Mouse (Mus musculus) lung, embryonic 15.5 days (tissue): ENCODE results near the gene Msi2. TPM values are rescaled to one million over a fixed set of nuclear protein-coding genes. Genes with fewer than 3 reads are reported as not detected.

Experiments used
- ATAC-seq: fragments of 200-750 bp; cut with Nextera tagmentation; 2 replicates; pipeline ENCODE4 v1.8.0; 2017; ENCODE audit warnings: moderate number of reproducible peaks, borderline replicate concordance; ENCODE audit not compliant: low FRiP score, low TSS enrichment; ENCODE audit errors: extremely low read depth
- H3K27ac ChIP-seq: fragments of 300-500 bp; sonication (generic); 2 replicates; pipeline ENCODE4 v1.5.1; 2015; ENCODE audit warnings: moderate library complexity, mild to moderate bottlenecking, inconsistent platforms
- H3K27me3 ChIP-seq: fragments of 300-500 bp; sonication (generic); 2 replicates; pipeline ENCODE4 v1.6.1; 2015; ENCODE audit warnings: inconsistent platforms
- H3K36me3 ChIP-seq: fragments of 300-500 bp; sonication (generic); 2 replicates; pipeline ENCODE4 v1.6.1; 2015; ENCODE audit warnings: inconsistent platforms
- H3K4me1 ChIP-seq: fragments of 300-500 bp; sonication (generic); 2 replicates; pipeline ENCODE4 v1.6.1; 2015; ENCODE audit warnings: inconsistent platforms
- H3K4me2 ChIP-seq: fragments of 300-500 bp; sonication (generic); 2 replicates; pipeline ENCODE4 v1.6.1; 2015; ENCODE audit warnings: inconsistent platforms, mild to moderate bottlenecking, moderate library complexity
- H3K4me3 ChIP-seq: fragments of 300-500 bp; sonication (generic); 2 replicates; pipeline ENCODE4 v1.5.1; 2015; ENCODE audit warnings: mild to moderate bottlenecking, inconsistent platforms
- H3K9ac ChIP-seq: fragments of 300-500 bp; sonication (generic); 2 replicates; pipeline ENCODE4 v1.6.1; 2015; ENCODE audit warnings: inconsistent platforms
- H3K9me3 ChIP-seq: fragments of 300-500 bp; sonication (generic); 2 replicates; pipeline ENCODE4 v1.6.1; 2016; ENCODE audit warnings: inconsistent platforms
- WGBS: fragments of 180-500 bp; shearing (Covaris S2); methylation state at CpG from one replicate; pipeline ENCODE4 v1.1.7; 2015; 5-methylcytosine and 5-hydroxymethylcytosine counted together
- polyA plus RNA-seq: library from polyadenylated mRNA; unstranded; fragments of >200 nt; fragmentation: Nextera tagmentation; extraction: Ambion mirVana; gene quantifications from 2 replicates; pipeline ENCODE4 v1.2.1, GENCODE M21; 2015

Msi2 gene
- polyA plus RNA-seq, 1 experiment from 2014 or later = 13.8 TPM

DNA sequence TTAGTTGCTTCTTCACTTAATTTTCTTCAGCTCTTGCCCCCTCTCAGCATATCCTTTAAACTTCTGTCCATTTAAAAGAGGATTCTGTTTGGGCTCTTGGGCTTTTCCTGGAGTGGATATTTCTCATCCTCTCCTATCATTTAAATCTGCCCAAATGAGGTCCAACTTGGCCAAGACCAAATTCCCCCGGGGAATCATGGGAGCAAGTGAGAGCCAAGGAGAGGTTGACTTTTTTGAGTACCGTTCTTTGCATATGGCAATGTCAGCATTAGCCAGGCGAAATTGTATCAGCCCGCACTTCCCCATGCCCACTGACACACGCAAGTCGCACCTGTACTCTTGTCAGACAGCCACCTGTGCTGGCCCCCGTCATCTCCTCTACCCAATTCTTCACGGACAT is 386.6 kb downstream of the Msi2 start:
- Histone ChIP-seq H3K4me2 (no peak overlapping the region), H3K4me3 (no peak overlapping the region), H3K36me3 (no peaks in the 10 kb centered on the region), H3K27ac (no peak overlapping the region), H3K9me3 (no peaks in the 10 kb centered on the region), H3K4me1 (peaks cover 66% of the 10 kb centered on the region), H3K27me3 (no peaks in the 10 kb centered on the region), H3K9ac (no peak overlapping the region)
- 74% methylated on average over 8 of the region's 8 CpGs for WGBS
- no peak for ATAC-seq

DNA sequence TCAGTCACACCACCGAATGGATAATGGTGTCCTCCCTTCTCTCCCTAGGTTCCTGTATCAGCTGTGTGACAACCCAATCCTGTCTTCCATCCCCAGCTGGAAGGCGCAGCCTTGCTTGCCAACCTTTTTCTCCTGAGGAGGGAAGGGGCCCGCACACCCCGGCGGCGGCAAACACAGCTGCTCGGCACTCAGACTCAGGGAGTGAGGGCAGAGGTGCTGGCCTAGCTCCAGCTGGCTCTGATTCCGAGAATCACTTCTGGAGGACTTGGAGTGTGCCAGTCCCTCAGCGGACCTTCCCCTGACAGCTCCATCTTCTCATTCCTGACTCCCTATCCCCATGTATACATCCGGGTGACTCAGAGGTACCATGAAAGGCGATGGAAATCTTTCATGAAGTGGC is 387.5 kb downstream of the Msi2 start:
- no peak overlapping the region for H3K9ac ChIP-seq
- 0 out of 2 replicates have a peak overlapping the region, but pooled peaks have one; percentile 13 for H3K27ac ChIP-seq
- H3K4me2 ChIP-seq = peak overlapping the region; percentile 17; the same call in 1 of the 2 replicates
- peaks cover 64% of the 10 kb centered on the region for H3K4me1 ChIP-seq
- no peak overlapping the region for H3K4me3 ChIP-seq
- H3K36me3 ChIP-seq = no peaks in the 10 kb centered on the region
- H3K27me3 ChIP-seq = no peaks in the 10 kb centered on the region; the same call in 1 of the 2 replicates
- 8% methylated on average over 11 of the region's 11 CpGs for WGBS
- no peaks in the 10 kb centered on the region for H3K9me3 ChIP-seq
- ATAC-seq = peak; percentile 56

DNA sequence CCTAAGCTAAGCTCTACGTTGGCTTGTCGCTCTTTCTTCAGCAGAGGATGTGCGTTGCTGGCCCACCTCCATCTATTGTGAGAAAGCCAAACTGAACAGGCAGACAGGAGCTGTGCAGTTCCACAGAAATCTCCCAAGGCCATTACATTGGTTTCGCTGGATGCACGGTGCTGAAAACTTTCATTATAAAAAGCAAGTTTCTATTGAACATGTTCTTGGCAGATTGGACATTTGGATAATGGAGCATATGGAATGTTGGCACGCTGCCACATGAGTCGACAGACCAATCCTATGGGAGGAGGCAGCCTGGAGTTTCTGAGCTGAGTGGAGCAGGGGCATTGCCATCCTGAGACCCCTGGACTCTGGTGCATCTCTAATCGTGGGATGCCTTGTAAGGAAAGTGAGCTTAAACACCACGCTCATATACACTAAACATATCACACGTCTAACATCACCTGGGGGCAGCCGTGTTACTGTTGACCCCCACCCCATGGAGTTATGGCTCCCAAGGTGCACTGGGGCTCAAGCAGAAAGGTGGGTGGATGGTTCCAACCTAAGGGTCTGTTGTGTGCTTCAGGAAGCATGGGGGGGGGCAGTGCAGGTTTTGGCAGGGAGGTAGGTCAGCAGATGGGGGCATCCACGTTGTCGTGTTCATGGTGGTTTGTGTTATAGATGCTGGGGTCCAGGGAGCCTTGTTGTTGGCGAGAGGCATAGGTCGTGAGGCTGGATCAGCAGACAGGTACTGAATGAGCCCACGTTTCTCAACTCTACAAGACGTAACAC is 389.3 kb downstream of the Msi2 start:
- H3K4me3 ChIP-seq = no peak overlapping the region
- H3K27ac ChIP-seq = no peak overlapping the region
- no peaks in the 10 kb centered on the region; the same call in 1 of the 2 replicates for H3K27me3 ChIP-seq
- no peaks in the 10 kb centered on the region for H3K9me3 ChIP-seq
- no peak overlapping the region for H3K4me2 ChIP-seq
- peaks cover 48% of the 10 kb centered on the region for H3K4me1 ChIP-seq
- no peak for ATAC-seq
- WGBS = 64% methylated on average over 17 of the region's 17 CpGs
- H3K9ac ChIP-seq = no peak overlapping the region
- H3K36me3 ChIP-seq = no peaks in the 10 kb centered on the region

DNA sequence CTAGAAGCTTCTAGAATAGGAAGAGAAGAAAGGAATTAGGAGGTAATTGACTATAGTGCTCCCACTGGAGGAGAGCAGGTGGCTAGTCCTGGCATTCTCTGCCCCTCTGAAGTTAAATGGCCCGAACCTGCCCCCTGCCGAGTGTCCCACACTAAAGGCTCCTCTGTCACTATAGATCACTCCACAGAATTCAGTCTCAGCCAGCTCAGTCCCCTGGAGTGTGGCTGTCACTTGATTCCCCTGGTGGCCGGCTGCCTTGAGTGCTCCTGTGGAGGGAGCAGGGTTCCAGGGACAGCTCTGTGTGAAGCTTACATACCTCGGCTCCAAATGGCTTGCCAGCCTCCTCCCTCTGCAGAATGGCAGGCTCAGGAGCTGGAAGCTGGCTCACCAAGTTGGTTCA is 391.3 kb downstream of the Msi2 start:
- Histone ChIP-seq H3K27ac (no peak overlapping the region), H3K4me2 (no peak overlapping the region), H3K36me3 (no peaks in the 10 kb centered on the region), H3K27me3 (no peaks in the 10 kb centered on the region; the same call in 1 of the 2 replicates), H3K9ac (no peak overlapping the region), H3K4me1 (peaks cover 35% of the 10 kb centered on the region), H3K9me3 (no peaks in the 10 kb centered on the region), H3K4me3 (no peak overlapping the region)
- 15% methylated on average over 4 of the region's 4 CpGs for WGBS
- ATAC-seq = no peak

DNA sequence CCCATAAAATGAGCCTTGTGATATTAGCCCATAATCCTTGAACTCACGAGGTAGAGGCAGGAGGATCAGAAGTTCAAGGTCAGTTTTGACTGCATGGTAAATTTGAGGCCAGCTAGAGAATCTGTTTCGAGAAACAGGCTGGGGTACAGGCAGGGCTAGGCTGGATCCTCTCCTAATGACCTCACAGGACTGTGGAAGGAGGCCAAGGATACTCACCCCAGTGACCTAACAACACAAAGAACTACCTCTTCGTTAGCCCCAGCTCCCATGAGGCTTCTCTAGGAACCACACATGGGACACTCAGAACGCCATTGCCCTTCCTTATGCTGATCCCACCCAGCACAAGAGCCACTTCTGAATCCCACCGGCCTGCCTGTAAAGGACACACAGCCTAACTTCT is 399.5 kb downstream of the Msi2 start:
- H3K4me2 ChIP-seq = no peak overlapping the region

DNA sequence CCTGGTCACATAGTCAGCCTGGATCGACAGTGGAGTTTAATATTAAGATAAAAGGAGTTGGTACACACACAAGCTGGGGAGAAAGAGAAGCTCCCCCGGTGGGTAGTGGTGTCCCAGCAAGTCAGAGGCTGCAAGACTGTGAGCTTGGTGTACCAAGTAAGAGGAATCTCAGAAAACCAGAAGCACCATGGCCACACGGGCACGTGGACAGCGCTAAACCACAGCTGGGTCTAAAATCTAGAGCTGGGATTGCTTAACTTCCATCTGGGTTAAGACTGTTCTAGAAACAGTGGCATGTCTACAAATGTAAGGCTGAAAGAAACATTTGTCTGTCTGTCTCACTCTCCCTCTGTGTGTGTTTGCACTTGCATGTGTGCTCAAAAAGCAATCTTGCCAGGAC is 402.9 kb downstream of the Msi2 start:
- no peak overlapping the region for H3K4me3 ChIP-seq
- H3K9me3 ChIP-seq = no peaks in the 10 kb centered on the region
- no peak overlapping the region for H3K4me2 ChIP-seq
- H3K36me3 ChIP-seq = no peaks in the 10 kb centered on the region
- WGBS = 67% methylated on average over 5 of the region's 5 CpGs
- no peaks in the 10 kb centered on the region for H3K27me3 ChIP-seq
- no peak for ATAC-seq
- no peak overlapping the region for H3K9ac ChIP-seq
- H3K4me1 ChIP-seq = peaks cover 20% of the 10 kb centered on the region
- no peak overlapping the region for H3K27ac ChIP-seq

More for the DNA sequence above, 399.5 kb downstream of the Msi2 start:
- H3K4me1 ChIP-seq = peaks cover 12% of the 10 kb centered on the region
- no peaks in the 10 kb centered on the region for H3K9me3 ChIP-seq
- 58% methylated on average over 5 of the region's 5 CpGs for WGBS
- H3K9ac ChIP-seq = no peak overlapping the region
- ATAC-seq = no peak
- no peak overlapping the region for H3K4me3 ChIP-seq
- H3K27ac ChIP-seq = no peak overlapping the region
- H3K36me3 ChIP-seq = no peaks in the 10 kb centered on the region
- no peaks in the 10 kb centered on the region for H3K27me3 ChIP-seq

DNA sequence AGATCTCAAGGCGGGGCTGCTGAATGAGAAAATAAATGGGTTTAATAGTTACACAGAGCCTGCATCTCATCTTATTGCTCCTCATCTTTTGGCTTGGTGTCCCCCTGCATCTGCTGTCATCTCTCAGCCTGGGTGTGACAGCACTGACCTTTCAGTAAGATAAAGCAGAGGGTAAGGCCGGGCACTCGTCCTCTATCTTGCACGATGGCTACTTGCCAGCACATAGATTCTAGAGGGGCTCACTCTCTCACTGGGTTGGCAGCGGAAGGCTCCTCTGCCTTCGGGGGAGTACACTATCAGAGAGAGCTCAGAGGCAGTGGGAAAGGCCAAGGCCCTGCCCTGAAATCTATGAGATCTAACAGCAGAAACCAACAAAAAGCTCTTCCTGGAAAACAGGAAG is 403.8 kb downstream of the Msi2 start:
- H3K27ac ChIP-seq = no peak overlapping the region
- H3K4me3 ChIP-seq = no peak overlapping the region
- H3K9me3 ChIP-seq = no peaks in the 10 kb centered on the region
- H3K9ac ChIP-seq = no peak overlapping the region
- H3K36me3 ChIP-seq = no peaks in the 10 kb centered on the region
- no peak overlapping the region for H3K4me2 ChIP-seq
- WGBS = 34% methylated on average over 6 of the region's 6 CpGs
- ATAC-seq = no peak
- peaks cover 20% of the 10 kb centered on the region for H3K4me1 ChIP-seq
- no peaks in the 10 kb centered on the region; the same call in 1 of the 2 replicates for H3K27me3 ChIP-seq

DNA sequence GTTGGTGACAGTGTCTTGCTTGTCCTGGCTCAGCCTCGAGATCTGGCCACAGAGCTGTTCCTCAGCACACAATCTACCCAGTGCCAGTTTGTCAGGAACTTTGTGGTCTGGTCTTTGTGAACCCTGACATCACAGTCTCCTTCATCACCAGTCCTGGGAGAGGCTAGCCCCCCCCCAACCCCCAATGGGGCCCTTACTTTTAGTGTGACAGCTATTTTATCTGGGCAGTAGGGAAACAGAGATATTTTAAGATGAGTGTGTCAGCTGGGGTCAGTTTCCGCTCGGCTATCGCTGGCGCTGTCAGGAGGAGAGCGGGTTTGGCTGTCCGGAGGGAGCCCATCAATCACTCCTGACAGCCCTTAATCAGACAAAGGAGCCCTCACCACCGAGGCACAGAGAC is 404.8 kb downstream of the Msi2 start:
- no peak overlapping the region for H3K4me2 ChIP-seq
- H3K4me3 ChIP-seq = no peak overlapping the region
- H3K9me3 ChIP-seq = no peaks in the 10 kb centered on the region
- H3K27ac ChIP-seq = no peak overlapping the region
- 11% methylated on average over 8 of the region's 8 CpGs for WGBS
- H3K4me1 ChIP-seq = peaks cover 20% of the 10 kb centered on the region
- no peak for ATAC-seq
- no peaks in the 10 kb centered on the region for H3K36me3 ChIP-seq
- no peak overlapping the region for H3K9ac ChIP-seq
- H3K27me3 ChIP-seq = no peaks in the 10 kb centered on the region; the same call in 1 of the 2 replicates

DNA sequence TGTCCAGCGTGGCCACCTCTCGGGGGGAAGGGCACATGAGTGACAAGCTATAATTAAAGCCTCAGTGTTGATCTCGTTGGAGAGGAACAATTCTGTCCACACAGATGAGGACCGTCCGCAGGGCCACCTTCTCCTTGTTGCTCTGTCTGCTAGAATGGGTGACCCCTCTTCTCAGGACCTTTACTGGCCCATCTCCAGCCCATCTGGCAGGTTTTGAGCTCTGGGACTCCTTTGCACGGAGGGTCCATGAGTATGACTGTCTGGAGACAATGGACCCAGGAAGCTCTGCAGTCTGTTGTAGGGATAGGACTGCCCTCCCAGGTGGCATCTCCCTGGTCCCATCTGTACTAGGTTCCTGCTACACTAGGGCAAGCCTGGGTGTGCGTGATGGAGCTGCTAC is 406.7 kb downstream of the Msi2 start:
- WGBS = 69% methylated on average over 7 of the region's 7 CpGs
- H3K9me3 ChIP-seq = no peaks in the 10 kb centered on the region

DNA sequence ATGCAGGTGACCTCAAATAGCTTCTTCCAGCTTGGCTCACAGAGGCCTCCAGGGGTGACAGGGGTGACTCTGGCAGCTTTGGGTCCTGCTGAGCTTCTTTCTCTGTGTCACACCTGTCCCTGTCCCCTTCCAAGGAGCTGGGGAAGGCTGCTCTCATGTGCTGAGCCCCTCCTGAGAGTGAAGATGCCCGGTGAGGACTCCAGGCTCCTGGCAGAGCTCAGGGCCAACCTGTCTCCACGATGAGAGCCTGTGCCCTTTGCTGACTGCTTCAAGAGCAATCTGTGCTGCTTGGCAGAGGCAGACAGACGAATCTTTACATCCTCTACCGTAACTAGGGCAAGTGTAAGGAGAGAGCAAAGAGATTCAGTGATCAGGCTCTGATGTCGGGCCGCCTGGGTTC is 407.5 kb downstream of the Msi2 start:
- Histone ChIP-seq H3K27me3 (no peaks in the 10 kb centered on the region; the same call in 1 of the 2 replicates), H3K4me2 (no peak overlapping the region), H3K9ac (no peak overlapping the region), H3K4me1 (peaks cover 20% of the 10 kb centered on the region), H3K36me3 (no peaks in the 10 kb centered on the region), H3K27ac (no peak overlapping the region), H3K4me3 (no peak overlapping the region), H3K9me3 (no peaks in the 10 kb centered on the region)
- no peak for ATAC-seq
- 67% methylated on average over 6 of the region's 6 CpGs for WGBS

More for the DNA sequence above, 406.7 kb downstream of the Msi2 start:
- Histone ChIP-seq H3K36me3 (no peaks in the 10 kb centered on the region), H3K9ac (no peak overlapping the region), H3K4me2 (no peak overlapping the region), H3K27ac (no peak overlapping the region), H3K27me3 (no peaks in the 10 kb centered on the region; the same call in 1 of the 2 replicates), H3K4me1 (peaks cover 20% of the 10 kb centered on the region), H3K4me3 (no peak overlapping the region)
- no peak for ATAC-seq

DNA sequence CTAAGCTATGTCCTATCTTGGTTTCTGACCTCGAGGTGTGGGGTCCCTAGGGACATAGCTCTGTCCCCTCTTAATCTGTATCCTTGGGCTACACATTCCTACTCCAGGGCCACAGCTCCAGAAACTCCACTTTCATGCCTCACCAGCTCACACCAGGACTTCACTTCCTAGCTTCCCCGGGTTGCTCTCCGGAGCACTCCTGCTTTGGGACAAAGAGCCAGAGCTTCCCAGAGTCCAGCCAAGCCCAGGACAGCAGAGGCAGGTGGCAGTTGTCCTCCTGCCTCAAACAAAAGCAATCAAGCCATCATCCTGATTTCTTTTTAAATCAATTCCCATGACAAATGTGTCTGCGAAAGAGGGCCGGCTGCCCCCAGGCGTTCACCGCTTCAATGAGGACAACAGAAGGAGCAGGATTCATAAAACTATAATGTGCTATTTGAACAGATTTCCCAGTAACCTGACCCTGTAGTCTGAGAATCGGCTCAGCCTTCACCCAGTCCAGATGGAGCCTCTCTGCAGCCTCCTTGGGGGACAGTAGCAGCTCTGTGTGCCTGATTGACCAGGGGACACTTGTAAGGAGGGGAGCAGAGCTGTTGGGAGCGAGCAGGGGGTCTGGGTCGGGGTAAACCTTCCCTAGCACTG is 409.1 kb downstream of the Msi2 start:
- no peak for ATAC-seq
- Histone ChIP-seq H3K36me3 (no peaks in the 10 kb centered on the region), H3K4me2 (no peak overlapping the region), H3K27me3 (no peaks in the 10 kb centered on the region; the same call in 1 of the 2 replicates), H3K27ac (no peak overlapping the region), H3K9ac (no peak overlapping the region), H3K4me3 (no peak overlapping the region), H3K9me3 (no peaks in the 10 kb centered on the region), H3K4me1 (peaks cover 8% of the 10 kb centered on the region)
- WGBS = 67% methylated on average over 10 of the region's 10 CpGs
